Mouse (Mus musculus) left cerebral cortex, adult 18-20 months (tissue): ENCODE data around the gene Gm28919. TPM values are rescaled to one million over a fixed set of nuclear protein-coding genes. Genes with fewer than 3 reads are reported as not detected.
"Not testable (repeated sequence)": the region's sequence is repeated elsewhere in the genome, so short reads cannot be mapped to it uniquely, and the experiment has no call there.

ENCODE experiments used
- DNase-seq, 2 experiments: peaks; one replicate each; pipeline ENCODE4 v3.0.0; 2021 to 2022; ENCODE audit warnings: low spot score in 2 of 2, mixed read lengths in 1 of 2
- long read RNA-seq, 2 experiments: library from polyadenylated mRNA; stranded (forward); transcript quantifications; one replicate each; pipeline ENCODE4 v2.0.0; 2021
- total RNA-seq, 2 experiments: library from RNA; stranded (reverse); gene quantifications; 2 replicates each; pipeline ENCODE4 v1.2.3; 2021

Gm28919 gene
- total RNA-seq = not detected
- long read RNA-seq, experiment 1 = 0 reads
- long read RNA-seq, experiment 2 = 0 reads

DNA sequence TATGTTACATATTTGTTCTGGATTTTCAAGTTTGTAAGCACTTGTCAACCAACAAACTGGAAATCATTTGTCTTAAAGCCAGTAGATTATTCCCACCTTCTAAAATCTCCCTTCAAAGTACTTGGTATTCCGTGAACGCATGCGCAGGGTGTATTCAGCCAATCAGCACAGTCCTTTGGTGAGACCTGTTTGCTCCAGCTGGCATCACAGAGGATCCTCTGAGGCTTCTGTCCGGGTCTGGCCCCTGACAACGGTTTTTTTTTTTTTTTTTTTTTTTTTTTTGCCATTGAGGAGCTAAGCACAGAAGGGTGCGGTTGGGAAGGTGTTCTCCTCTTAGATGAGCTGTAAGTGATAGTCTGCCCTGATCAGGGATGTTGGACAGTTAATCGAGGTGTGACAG, at the start of gene Gm28919:
Gm28919 (plus strand) TSS at position 301 of the 400 bp plus-strand sequence.
- not testable (repeated sequence) for DNase-seq

Other genes starting within 250 kb of the Gm28919 start
- gene Gm21719, start 99.3 kb downstream of the Gm28919 start, total RNA-seq = not detected